Mouse (Mus musculus) forebrain, embryonic 16.5 days (tissue): ENCODE measurements around the gene Lrmda. TPM values are rescaled to one million over a fixed set of nuclear protein-coding genes. Genes with fewer than 3 reads are reported as not detected.

Experiments used
- ATAC-seq: fragments of 200-750 bp; cut with Nextera tagmentation; 2 replicates; pipeline ENCODE4 v1.8.0; 2017; ENCODE audit warnings: mild to moderate bottlenecking, moderate library complexity
- H3K27ac ChIP-seq: fragments of 300-500 bp; sonication (generic); 2 replicates; pipeline ENCODE4 v1.5.1; 2014; ENCODE audit warnings: low read length, control low read depth
- H3K27me3 ChIP-seq: fragments of 300-500 bp; sonication (generic); replicated peaks from 2 replicates; pipeline ENCODE4 v1.6.1; 2014; ENCODE audit warnings: low read length; ENCODE audit not compliant: control insufficient read depth, insufficient read depth
- H3K36me3 ChIP-seq: fragments of 300-500 bp; sonication (generic); 2 replicates; pipeline ENCODE4 v1.6.1; 2014; ENCODE audit not compliant: control insufficient read depth, insufficient read depth
- H3K4me1 ChIP-seq: fragments of 300-500 bp; sonication (generic); replicated peaks from 2 replicates; pipeline ENCODE4 v1.6.1; 2014; ENCODE audit warnings: low read length; ENCODE audit not compliant: control insufficient read depth, insufficient read depth
- H3K4me2 ChIP-seq: fragments of 300-500 bp; sonication (generic); 2 replicates; pipeline ENCODE4 v1.6.1; 2014; ENCODE audit warnings: mild to moderate bottlenecking, low read length, control low read depth
- H3K4me3 ChIP-seq: fragments of 300-500 bp; sonication (generic); replicated peaks from 2 replicates; pipeline ENCODE4 v1.5.1; 2014; ENCODE audit warnings: mild to moderate bottlenecking, low read length, control low read depth
- H3K9ac ChIP-seq: fragments of 300-500 bp; sonication (generic); replicated peaks from 2 replicates; pipeline ENCODE4 v1.6.1; 2014; ENCODE audit warnings: low read depth, low read length, control low read depth
- H3K9me3 ChIP-seq: fragments of 300-500 bp; sonication (generic); 2 replicates; pipeline ENCODE4 v1.6.1; 2016; ENCODE audit warnings: low read length; ENCODE audit not compliant: control insufficient read depth
- WGBS: fragments of 180-500 bp; shearing (Covaris S2); extraction: QIAGEN DNeasy Blood & Tissue Kit; methylation state at CpG from one replicate; pipeline ENCODE4 v1.1.7; 2014; 5-methylcytosine and 5-hydroxymethylcytosine counted together
- polyA plus RNA-seq: library from polyadenylated mRNA; unstranded; fragments of >200 nt; fragmentation: Nextera tagmentation; extraction: Ambion mirVana; gene quantifications from 2 replicates; pipeline ENCODE4 v1.2.1, GENCODE M21; 2015

The Lrmda gene
- polyA plus RNA-seq, 1 experiment from 2014 or later: not detected

DNA sequence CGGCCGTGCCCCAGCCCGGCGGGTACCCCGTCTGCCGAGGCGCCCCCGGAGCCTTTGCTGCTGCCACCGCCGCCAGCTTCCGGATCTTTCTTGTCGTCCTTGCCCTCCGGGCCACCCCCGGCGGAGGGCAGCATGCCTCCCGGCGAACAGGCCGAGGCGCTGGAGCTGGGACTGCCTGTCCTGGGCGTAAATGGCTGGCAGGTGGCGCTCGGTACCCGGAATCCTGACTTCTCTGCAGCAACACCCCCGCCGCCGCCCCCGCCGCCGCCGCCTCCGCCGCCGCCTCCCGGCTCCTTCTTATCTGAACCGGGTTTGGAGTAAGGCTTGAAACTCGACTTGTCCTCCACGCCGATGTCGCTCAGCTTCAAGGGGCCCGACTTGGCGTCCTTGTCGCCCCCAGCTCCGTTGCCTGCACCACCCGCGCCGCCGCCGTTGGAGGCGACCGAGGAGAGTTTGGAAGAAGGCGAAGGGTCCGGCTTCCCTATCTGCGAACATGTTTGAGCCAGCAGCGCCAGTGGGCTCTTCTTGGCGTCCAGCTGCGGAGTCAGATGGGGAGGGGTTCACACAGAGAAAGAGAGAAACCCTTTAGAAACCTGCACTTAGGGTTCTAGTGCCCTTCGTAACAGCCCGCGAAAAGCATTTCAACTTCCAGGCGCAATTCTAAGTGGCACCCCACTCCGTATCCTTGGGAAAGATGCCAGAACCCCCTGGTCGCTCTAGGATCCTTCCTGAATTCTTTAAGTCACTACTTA is 33.4 kb upstream of the Lrmda start:
- peak overlapping the region; percentile 88 for H3K27ac ChIP-seq
- peaks cover 65% of the 10 kb centered on the region for H3K4me1 ChIP-seq
- H3K9me3 ChIP-seq: no peaks in the 10 kb centered on the region
- ATAC-seq: peak; percentile 41
- peak overlapping the region; percentile 87 for H3K4me2 ChIP-seq
- H3K9ac ChIP-seq: peak overlapping the region; percentile 69
- peak overlapping the region; percentile 70 for H3K4me3 ChIP-seq
- H3K27me3 ChIP-seq: peaks cover 45% of the 10 kb centered on the region
- no peaks in the 10 kb centered on the region for H3K36me3 ChIP-seq
- WGBS: under 1% methylated on average over 55 of the region's 62 CpGs

DNA sequence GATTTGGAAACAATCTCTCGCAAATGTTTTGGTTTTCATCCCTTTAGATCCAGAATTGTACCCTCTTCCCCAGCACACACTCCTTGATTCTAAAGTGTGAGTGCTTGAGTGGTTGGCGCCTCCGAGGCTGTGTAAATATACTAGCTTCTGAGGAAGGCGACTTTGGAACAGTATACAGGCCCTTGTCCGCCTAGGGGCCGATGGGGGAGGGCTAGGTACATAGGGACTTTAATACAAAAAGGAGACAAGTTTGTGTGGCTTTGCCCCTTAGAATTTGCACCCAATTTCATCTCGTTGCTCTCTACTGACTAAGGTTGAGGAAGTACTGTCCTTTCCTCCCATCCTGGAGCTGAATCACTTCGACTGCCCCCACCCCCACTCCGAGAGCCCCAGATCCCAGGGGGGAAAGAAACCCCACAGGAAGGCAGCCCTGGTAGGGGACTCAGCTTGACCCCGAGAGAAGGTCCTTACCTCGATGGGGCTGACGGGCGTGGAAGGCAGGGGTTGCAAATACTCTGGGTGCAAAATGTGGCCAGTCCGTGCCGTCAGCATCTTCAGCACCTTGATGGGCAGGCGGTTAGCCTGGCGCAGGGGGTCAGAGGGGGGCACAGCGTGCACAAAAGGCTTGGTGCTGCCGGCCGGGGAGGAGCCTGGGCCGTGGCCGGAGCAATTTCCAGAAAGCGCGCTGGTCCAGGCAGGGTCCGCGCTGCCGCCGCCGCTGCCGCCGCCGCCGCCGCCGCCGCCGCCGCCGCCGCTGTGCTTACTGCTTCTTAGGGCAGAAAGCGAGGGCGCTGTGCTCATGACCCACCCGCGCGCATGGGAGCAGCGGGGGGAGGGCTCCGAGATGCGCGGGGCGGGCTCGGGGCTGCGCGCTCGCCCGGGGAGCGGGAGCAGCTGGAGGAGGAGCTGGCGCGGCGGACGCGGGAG is 32.5 kb upstream of the Lrmda start:
- WGBS: under 1% methylated on average over 49 of the region's 61 CpGs
- peaks cover 41% of the 10 kb centered on the region for H3K27me3 ChIP-seq

DNA sequence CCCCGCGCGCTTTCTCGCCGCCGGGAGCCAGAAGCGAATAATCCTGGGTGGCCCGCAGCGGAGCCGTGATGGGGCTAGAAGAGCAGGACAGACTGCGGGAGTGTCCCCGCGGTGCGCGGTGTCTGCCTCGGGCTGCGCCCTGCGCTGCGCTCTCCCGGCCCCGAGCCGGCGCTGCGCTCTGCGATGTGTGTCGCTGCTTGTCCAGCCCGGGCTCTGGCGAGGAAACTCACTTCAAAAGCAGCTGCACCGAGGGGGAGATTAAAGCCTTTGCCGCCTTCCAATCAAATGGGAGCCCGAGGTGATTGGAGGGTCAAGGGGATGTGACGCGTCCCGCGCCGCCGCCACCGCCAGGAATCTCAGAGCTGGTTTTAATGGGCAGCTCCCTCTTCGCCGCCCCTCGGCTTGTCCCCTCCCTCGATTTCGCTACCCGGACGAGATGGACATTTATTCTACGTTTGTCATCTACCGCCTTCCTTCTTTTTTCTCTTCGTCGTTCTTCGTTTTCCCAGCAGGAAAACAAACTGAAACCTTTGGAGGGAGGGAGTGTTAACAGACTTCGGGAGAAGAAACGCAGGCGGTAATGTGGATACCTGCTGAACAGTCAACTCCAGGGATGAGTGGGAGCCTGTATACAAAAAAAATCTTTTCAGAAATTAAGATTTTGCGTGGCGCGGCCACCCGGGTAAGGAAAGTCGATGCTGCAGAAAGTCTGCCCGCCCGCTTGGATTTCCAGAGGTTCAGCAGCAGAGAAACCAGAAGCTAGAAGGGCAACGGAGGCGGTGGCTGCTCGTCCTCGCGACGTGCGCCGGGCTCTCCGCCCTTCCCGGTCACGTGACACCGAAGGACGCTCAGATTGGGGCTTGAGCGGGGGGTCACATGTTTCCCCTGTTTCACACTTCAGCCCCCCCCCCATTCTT is 31.6 kb upstream of the Lrmda start:
- under 1% methylated on average over 73 of the region's 74 CpGs for WGBS
- Histone ChIP-seq H3K4me3 (peak overlapping the region; percentile 70), H3K36me3 (no peaks in the 10 kb centered on the region), H3K27me3 (peaks cover 46% of the 10 kb centered on the region), H3K4me2 (peak overlapping the region; percentile 87), H3K9me3 (no peaks in the 10 kb centered on the region), H3K4me1 (peaks cover 54% of the 10 kb centered on the region), H3K9ac (peak overlapping the region; percentile 69), H3K27ac (peak overlapping the region; percentile 88)
- ATAC-seq: peak; percentile 74

More for the DNA sequence above, 32.5 kb upstream of the Lrmda start:
- no peaks in the 10 kb centered on the region for H3K9me3 ChIP-seq
- H3K27ac ChIP-seq: peak overlapping the region; percentile 88
- peaks cover 63% of the 10 kb centered on the region for H3K4me1 ChIP-seq
- no peaks in the 10 kb centered on the region for H3K36me3 ChIP-seq
- H3K4me3 ChIP-seq: peak overlapping the region; percentile 70
- H3K4me2 ChIP-seq: peak overlapping the region; percentile 87
- ATAC-seq: peak; percentile 9
- H3K9ac ChIP-seq: peak overlapping the region; percentile 69

DNA sequence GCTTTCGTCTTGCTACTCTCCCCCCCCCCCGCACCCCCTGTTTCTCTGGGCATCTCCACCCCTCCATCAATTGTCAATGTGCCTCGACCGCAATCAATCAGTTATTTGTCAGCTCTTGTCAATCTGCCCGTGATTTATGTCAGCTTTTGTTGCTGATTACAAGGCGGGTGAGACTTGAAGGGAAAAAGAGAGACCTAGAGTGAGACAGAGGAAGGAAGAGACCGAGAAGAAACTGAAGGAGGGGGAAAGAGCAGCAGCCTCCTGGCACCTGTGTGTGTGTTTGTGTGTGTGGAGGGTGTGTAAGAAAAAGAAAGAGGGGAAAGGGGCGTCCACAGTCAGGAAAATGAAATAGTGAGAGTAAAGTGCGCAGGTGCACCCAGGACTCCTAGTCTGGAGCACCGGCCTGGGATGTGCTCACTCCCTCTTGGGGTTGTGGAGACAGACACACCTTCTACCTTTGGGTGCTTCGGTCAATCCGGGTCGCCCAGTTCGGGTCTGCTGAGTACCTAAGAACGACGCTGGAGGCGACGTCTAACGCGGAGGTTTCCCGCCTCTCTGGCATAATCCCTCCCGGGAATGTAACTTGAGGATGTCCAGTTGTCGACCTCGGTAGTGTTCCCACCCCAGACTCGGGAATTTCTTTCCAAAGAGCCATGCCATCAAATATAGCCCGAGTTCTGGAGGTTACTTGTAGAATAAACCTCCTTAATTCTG is 30.8 kb upstream of the Lrmda start:
- Histone ChIP-seq H3K4me1 (peaks cover 48% of the 10 kb centered on the region), H3K27me3 (peaks cover 52% of the 10 kb centered on the region), H3K27ac (peak overlapping the region; percentile 67), H3K9ac (peak overlapping the region; percentile 20), H3K4me3 (peak overlapping the region; percentile 70), H3K9me3 (no peaks in the 10 kb centered on the region), H3K36me3 (no peaks in the 10 kb centered on the region), H3K4me2 (peak overlapping the region; percentile 87)
- ATAC-seq: no peak
- under 1% methylated on average over 26 of the region's 26 CpGs for WGBS

DNA sequence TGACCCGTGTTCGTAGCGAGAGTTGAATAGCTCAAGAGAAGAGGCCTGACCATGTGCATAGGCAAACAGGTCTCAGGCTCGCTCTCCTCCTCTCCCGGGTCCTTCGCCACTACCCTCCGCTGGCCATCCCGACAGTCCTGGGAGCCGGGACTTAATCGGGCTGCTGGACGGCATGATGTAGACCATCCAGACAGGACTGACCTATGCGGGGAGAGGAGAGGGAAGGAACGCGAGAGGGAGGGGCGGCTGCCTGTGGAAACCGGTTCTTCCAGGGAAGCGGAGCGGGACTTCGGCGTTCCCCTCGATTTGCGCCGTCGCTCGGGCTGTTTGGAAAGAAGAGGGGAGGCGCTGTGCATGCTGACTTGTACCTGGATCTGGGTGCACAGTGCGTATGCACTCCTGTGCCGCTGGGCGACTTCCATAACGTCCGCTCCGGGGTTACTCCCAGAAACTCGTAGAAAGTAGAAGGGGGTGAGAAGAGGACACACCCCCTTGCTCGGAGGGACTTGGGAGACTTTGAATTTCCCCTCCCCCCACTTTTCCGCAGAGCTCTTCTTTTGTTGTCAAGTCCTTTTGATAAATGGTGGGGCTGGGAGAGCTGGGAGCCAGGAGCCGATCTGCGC is 30.1 kb upstream of the Lrmda start, which contains the start of gene Zfp503:
Zfp503 (minus strand) TSS at position 311 of the 623 bp plus-strand sequence.
- peak within 1 kb of the TSS; percentile 20 for H3K9ac ChIP-seq
- H3K4me1 ChIP-seq: peaks cover 50% of the 10 kb centered on the region
- H3K9me3 ChIP-seq: no peaks in the 10 kb centered on the region
- peak within 1 kb of the TSS; percentile 70 for H3K4me3 ChIP-seq
- no peak for ATAC-seq
- peaks cover 53% of the 10 kb centered on the region for H3K27me3 ChIP-seq
- no peaks in the 10 kb centered on the region for H3K36me3 ChIP-seq
- H3K27ac ChIP-seq: peak within 1 kb of the TSS; percentile 67
- under 1% methylated on average over 37 of the region's 37 CpGs for WGBS
- peak within 1 kb of the TSS; percentile 87 for H3K4me2 ChIP-seq

DNA sequence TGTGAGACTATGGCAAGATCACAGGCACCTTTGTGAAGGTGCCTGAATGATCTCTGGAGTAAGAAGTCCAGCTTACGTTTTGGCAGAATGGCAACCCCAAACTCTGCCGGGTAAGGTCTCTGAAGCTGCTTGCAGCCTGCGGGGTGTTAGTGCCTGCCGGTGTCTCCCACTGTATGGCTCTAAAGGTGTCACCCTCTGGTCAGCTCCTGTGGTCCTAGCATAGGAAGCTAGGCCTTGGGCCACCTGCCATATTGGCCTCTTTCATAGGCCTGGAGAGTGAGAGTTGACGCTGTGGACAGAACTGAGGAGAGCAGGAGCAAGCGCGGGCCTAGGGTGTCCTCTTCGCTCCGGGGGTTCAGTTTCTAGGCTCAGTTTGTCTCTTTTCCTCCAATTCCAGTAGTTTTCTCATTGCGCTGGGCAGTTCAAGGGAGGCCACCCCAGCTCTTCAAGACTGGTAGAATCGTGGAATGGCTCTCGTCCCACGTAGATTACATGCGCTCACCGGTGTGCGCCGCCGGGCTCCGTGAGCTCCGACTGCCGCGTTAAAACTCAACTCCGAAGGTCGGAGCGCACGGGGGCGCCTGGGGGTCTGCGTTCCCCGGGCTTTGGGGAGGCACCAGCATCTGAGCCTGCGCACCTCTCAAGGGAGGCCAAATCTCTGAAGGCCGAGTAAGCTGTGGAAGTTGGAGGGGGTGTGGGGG is 29.0 kb upstream of the Lrmda start:
- H3K4me2 ChIP-seq: peak overlapping the region; percentile 87
- H3K4me1 ChIP-seq: peaks cover 55% of the 10 kb centered on the region
- H3K27me3 ChIP-seq: peaks cover 49% of the 10 kb centered on the region
- peak overlapping the region; percentile 39; the same call in 1 of the 2 replicates for H3K27ac ChIP-seq
- 3% methylated on average over 31 of the region's 31 CpGs for WGBS
- H3K36me3 ChIP-seq: no peaks in the 10 kb centered on the region
- ATAC-seq: no peak
- H3K9me3 ChIP-seq: no peaks in the 10 kb centered on the region
- H3K9ac ChIP-seq: peak overlapping the region; percentile 20
- H3K4me3 ChIP-seq: peak overlapping the region; percentile 70

DNA sequence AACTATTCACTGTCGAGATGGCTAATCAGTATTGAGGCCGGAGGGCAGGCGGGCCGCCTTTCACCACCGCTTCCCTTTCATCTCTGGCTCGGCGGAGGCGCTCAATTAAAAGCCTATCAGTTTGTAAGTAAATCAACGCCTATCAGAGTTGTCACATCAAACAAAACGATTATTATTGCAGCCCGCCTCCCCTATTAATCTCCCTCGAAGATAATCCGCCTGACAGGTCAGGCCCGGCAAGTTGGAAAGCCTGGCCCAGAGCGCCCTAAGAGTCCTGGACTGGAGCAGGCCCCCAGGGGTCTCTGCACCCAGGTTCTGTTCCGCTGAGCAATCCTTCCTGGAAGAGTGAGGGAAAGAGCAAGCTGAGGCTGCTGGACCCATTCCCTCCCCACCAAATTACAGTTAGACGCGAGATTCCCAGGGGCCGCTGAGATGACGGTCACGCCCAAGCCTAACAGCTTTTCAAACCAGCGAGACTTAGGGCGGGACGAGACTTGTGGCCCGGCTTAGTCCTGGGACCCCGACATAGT is 28.2 kb upstream of the Lrmda start:
- no peak for ATAC-seq
- Histone ChIP-seq H3K27ac (no peak overlapping the region; the same call in 1 of the 2 replicates), H3K9me3 (no peaks in the 10 kb centered on the region), H3K4me3 (peak overlapping the region; percentile 70), H3K27me3 (peaks cover 52% of the 10 kb centered on the region), H3K4me1 (peaks cover 49% of the 10 kb centered on the region), H3K4me2 (peak overlapping the region; percentile 87), H3K36me3 (no peaks in the 10 kb centered on the region), H3K9ac (peak overlapping the region; percentile 19)
- WGBS: 2% methylated on average over 26 of the region's 26 CpGs
